Mouse (Mus musculus) heart, adult 2 months (tissue): Measurements from ENCODE around the gene Nsmce4a.

Experiments
- CTCF ChIP-seq: fragments of 200-600 bp; IDR thresholded peaks from 2 replicates; pipeline ENCODE4 v1.8.1; 2022; ENCODE audit warnings: antibody characterized with exemption, mild to moderate bottlenecking, moderate library complexity
- POLR2A ChIP-seq: fragments of 200-500 bp; IDR thresholded peaks from 2 replicates; pipeline ENCODE4 v1.6.1; 2011; ENCODE audit warnings: mild to moderate bottlenecking, low read depth, low read length, control low read depth; ENCODE audit not compliant: insufficient read depth

GRCm38 (mm10) chr7:130537068-130537467 lies 35.9 kb downstream of the Nsmce4a start:
- TF ChIP-seq POLR2A (no peak), CTCF (no peak)
